In the genomic region with DNA sequence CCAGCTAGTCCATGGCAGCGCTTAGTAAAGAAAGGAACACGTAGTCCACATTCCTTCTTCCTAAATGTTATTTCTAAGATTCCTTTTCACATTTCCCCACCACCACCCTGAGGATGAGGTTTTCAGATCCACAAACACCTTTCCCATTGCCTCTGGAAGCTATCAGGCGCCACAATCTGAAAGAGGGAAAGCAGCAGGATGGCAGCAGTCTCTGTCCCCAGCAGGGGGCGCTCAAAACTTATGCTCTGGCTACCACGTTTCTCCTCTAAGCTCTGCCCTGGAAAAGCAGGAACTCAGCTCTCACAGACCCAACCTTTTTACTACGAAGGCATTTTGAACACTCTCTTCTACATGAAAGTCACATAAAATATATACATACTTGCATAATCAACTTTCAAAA, we compare ENCODE assay signal across 9 mouse cellular contexts. TPM values are rescaled to one million over a fixed set of nuclear protein-coding genes. Genes with fewer than 3 reads are reported as not detected.
A peak's percentile ranks its signal among the peaks of the same experiment; 100 is the strongest.
DNase-seq lines count a peak whose midpoint lies in the region; ATAC-seq and TF ChIP-seq lines count a peak whose summit lies in the region.
"Had no signal": no experiment of that assay in that cellular context is flagged by ENCODE, and none has a peak within 500 bp of the region (broad histone marks: within the 10 kb centered on the region; RNA-seq: fewer than 3 reads in every experiment).

No protein-coding gene starts in this region.

- 16% methylated on average over 6 of the region's 6 CpGs for WGBS in forebrain, embryonic 10.5 days
- 10% methylated on average over 6 of the region's 6 CpGs for WGBS in forebrain, embryonic 13.5 days
- WGBS in embryonic facial prominence, embryonic 13.5 days: 10% methylated on average over 6 of the region's 6 CpGs
- WGBS in heart, embryonic 12.5 days: 12% methylated on average over 6 of the region's 6 CpGs
- WGBS in kidney, embryonic 16.5 days: 16% methylated on average over 6 of the region's 6 CpGs
- 14% methylated on average over 6 of the region's 6 CpGs for WGBS in liver, embryonic 11.5 days

- no peak overlapping the region for H3ac ChIP-seq in myocyte (ENCODE audit: control insufficient read depth, insufficient read length)

- no peak for TF ChIP-seq POLR2A in myocyte (IDR thresholded peaks at IDR 0.05; ENCODE audit: insufficient read length, low read depth)

- ATAC-seq in forebrain, embryonic 13.5 days: no peak
- ATAC-seq in embryonic facial prominence, embryonic 13.5 days (ENCODE audit: insufficient number of reproducible peaks, insufficient read depth, low FRiP score, low TSS enrichment, low read depth): no peak
- ATAC-seq in heart, embryonic 12.5 days (ENCODE audit: insufficient number of reproducible peaks, low FRiP score): peak; percentile 69; the same call in 1 of the 2 replicates
- peak; percentile 74 for ATAC-seq in kidney, embryonic 16.5 days (ENCODE audit: low FRiP score, low TSS enrichment)
- peak; percentile 74 for ATAC-seq in liver, embryonic 11.5 days (replicated peaks; ENCODE audit: low FRiP score)

- no peaks in the 10 kb centered on the region for H3K36me3 ChIP-seq in forebrain, embryonic 10.5 days (replicated peaks)
- no peaks in the 10 kb centered on the region for H3K36me3 ChIP-seq in forebrain, embryonic 13.5 days (ENCODE audit: poor library complexity, severe bottlenecking)
- no peaks in the 10 kb centered on the region for H3K36me3 ChIP-seq in embryonic facial prominence, embryonic 13.5 days
- no peaks in the 10 kb centered on the region for H3K36me3 ChIP-seq in heart, embryonic 12.5 days
- no peaks in the 10 kb centered on the region for H3K36me3 ChIP-seq in kidney, embryonic 16.5 days (ENCODE audit: insufficient read depth, low read length)
- H3K36me3 ChIP-seq in liver, embryonic 11.5 days (ENCODE audit: control insufficient read depth, insufficient read depth, low read length): no peaks in the 10 kb centered on the region
- H3K36me3 ChIP-seq in myocyte (ENCODE audit: control insufficient read depth, insufficient read depth): no peaks in the 10 kb centered on the region
- H3K36me3 ChIP-seq: G1E had no signal

- H3K9ac ChIP-seq in forebrain, embryonic 13.5 days: no peak overlapping the region
- H3K9ac ChIP-seq in embryonic facial prominence, embryonic 13.5 days: no peak overlapping the region
- H3K9ac ChIP-seq in heart, embryonic 12.5 days: no peak overlapping the region
- 0 out of 2 replicates have a peak overlapping the region, but pooled peaks have one; percentile 33 for H3K9ac ChIP-seq in kidney, embryonic 16.5 days (replicated peaks; ENCODE audit: low read length)
- no peak overlapping the region for H3K9ac ChIP-seq in liver, embryonic 11.5 days (ENCODE audit: low read depth, low read length)

- peaks cover 20% of the 10 kb centered on the region for H3K4me1 ChIP-seq in forebrain, embryonic 10.5 days
- peaks cover 36% of the 10 kb centered on the region for H3K4me1 ChIP-seq in forebrain, embryonic 13.5 days
- peaks cover 26% of the 10 kb centered on the region for H3K4me1 ChIP-seq in embryonic facial prominence, embryonic 13.5 days
- peaks cover 11% of the 10 kb centered on the region; the same call in 1 of the 2 replicates for H3K4me1 ChIP-seq in heart, embryonic 12.5 days (replicated peaks)
- peaks cover 2% of the 10 kb centered on the region; the same call in 1 of the 2 replicates for H3K4me1 ChIP-seq in kidney, embryonic 16.5 days (ENCODE audit: insufficient read depth, low read length)
- H3K4me1 ChIP-seq in liver, embryonic 11.5 days (replicated peaks; ENCODE audit: control insufficient read depth, insufficient read depth, low read length): no peaks in the 10 kb centered on the region

- no peaks in the 10 kb centered on the region for H3K79me2 ChIP-seq in myocyte (ENCODE audit: control insufficient read depth, insufficient read depth)

- no peaks in the 10 kb centered on the region; the same call in 1 of the 2 replicates for H3K27me3 ChIP-seq in forebrain, embryonic 10.5 days (ENCODE audit: poor library complexity, severe bottlenecking)
- H3K27me3 ChIP-seq in forebrain, embryonic 13.5 days: peaks cover 24% of the 10 kb centered on the region
- no peaks in the 10 kb centered on the region for H3K27me3 ChIP-seq in embryonic facial prominence, embryonic 13.5 days
- H3K27me3 ChIP-seq in heart, embryonic 12.5 days (replicated peaks): no peaks in the 10 kb centered on the region
- no peaks in the 10 kb centered on the region for H3K27me3 ChIP-seq in kidney, embryonic 16.5 days (ENCODE audit: insufficient read depth, low read length)
- H3K27me3 ChIP-seq in liver, embryonic 11.5 days (replicated peaks; ENCODE audit: control insufficient read depth, insufficient read depth, low read length): no peaks in the 10 kb centered on the region
- H3K27me3 ChIP-seq in myocyte (ENCODE audit: control insufficient read depth, insufficient read depth, insufficient read length): no peaks in the 10 kb centered on the region

- no peak overlapping the region for H3K4me2 ChIP-seq in forebrain, embryonic 13.5 days
- peak overlapping the region; percentile 50 for H3K4me2 ChIP-seq in embryonic facial prominence, embryonic 13.5 days
- peak overlapping the region; percentile 59 for H3K4me2 ChIP-seq in heart, embryonic 12.5 days
- peak overlapping the region; percentile 52 for H3K4me2 ChIP-seq in kidney, embryonic 16.5 days (replicated peaks; ENCODE audit: low read depth, low read length)
- peak overlapping the region; percentile 57 for H3K4me2 ChIP-seq in liver, embryonic 11.5 days
- peak overlapping the region; percentile 62 for H3K4me2 ChIP-seq in myocyte (ENCODE audit: low read depth)

- H3K27ac ChIP-seq in forebrain, embryonic 10.5 days: no peak overlapping the region
- no peak overlapping the region for H3K27ac ChIP-seq in forebrain, embryonic 13.5 days
- no peak overlapping the region for H3K27ac ChIP-seq in embryonic facial prominence, embryonic 13.5 days
- no peak overlapping the region for H3K27ac ChIP-seq in heart, embryonic 12.5 days (ENCODE audit: poor library complexity, severe bottlenecking)
- no peak overlapping the region for H3K27ac ChIP-seq in kidney, embryonic 16.5 days (ENCODE audit: low read length)
- H3K27ac ChIP-seq in liver, embryonic 11.5 days (ENCODE audit: low read depth, low read length): no peak overlapping the region

- H3K4me3 ChIP-seq in forebrain, embryonic 10.5 days: peak overlapping the region; percentile 33
- no peak overlapping the region for H3K4me3 ChIP-seq in forebrain, embryonic 13.5 days
- H3K4me3 ChIP-seq in embryonic facial prominence, embryonic 13.5 days: peak overlapping the region; percentile 20
- H3K4me3 ChIP-seq in heart, embryonic 12.5 days: peak overlapping the region; percentile 18
- H3K4me3 ChIP-seq in kidney, embryonic 16.5 days (ENCODE audit: low read length): peak overlapping the region; percentile 20
- 0 out of 2 replicates have a peak overlapping the region, but pooled peaks have one; percentile 14 for H3K4me3 ChIP-seq in liver, embryonic 11.5 days (ENCODE audit: low read depth, low read length)
- H3K4me3 ChIP-seq in myocyte: no peak overlapping the region

- DNase-seq in forebrain, embryonic 10.5 days (ENCODE audit: extremely low spot score, low spot score): peak; percentile 72
- peak; percentile 72 for DNase-seq in liver, embryonic 11.5 days (ENCODE audit: low spot score)
- peak; percentile 55 to 82 for DNase-seq in spleen, postnatal 4 days (ENCODE audit: low spot score in 2 of 2)

- no peaks in the 10 kb centered on the region for H3K9me3 ChIP-seq in forebrain, embryonic 10.5 days
- H3K9me3 ChIP-seq in forebrain, embryonic 13.5 days (replicated peaks): no peaks in the 10 kb centered on the region
- no peaks in the 10 kb centered on the region for H3K9me3 ChIP-seq in embryonic facial prominence, embryonic 13.5 days
- no peaks in the 10 kb centered on the region for H3K9me3 ChIP-seq in heart, embryonic 12.5 days (replicated peaks)
- H3K9me3 ChIP-seq in kidney, embryonic 16.5 days (ENCODE audit: low read length): no peaks in the 10 kb centered on the region
- H3K9me3 ChIP-seq in liver, embryonic 11.5 days (ENCODE audit: control insufficient read depth, low read length): no peaks in the 10 kb centered on the region

TF ChIP-seq in myocyte, 11 proteins besides CTCF, POLR2A, EP300 and RAD21:
- no peak for TF ChIP-seq MYOD1 (IDR thresholded peaks at IDR 0.05; ENCODE audit: control insufficient read depth in 1 of 3, insufficient read length in 2 of 3, low read depth in 2 of 3)
- no peak for TF ChIP-seq TCF12 (IDR thresholded peaks at IDR 0.05; ENCODE audit: insufficient read depth, poor library complexity, severe bottlenecking)
- no peak for TF ChIP-seq MAX (IDR thresholded peaks at IDR 0.05; ENCODE audit: low read depth)
- no peak for TF ChIP-seq E2F4 (IDR thresholded peaks at IDR 0.05; ENCODE audit: insufficient read depth)
- no peak for TF ChIP-seq SRF (IDR thresholded peaks at IDR 0.05; ENCODE audit: control insufficient read depth, insufficient read length, low read depth)
- no peak for TF ChIP-seq MYOG (IDR thresholded peaks at IDR 0.05; ENCODE audit: control insufficient read depth in 1 of 3, insufficient read depth in 1 of 3, insufficient read length in 2 of 3, low read depth in 2 of 3)
- no peak for TF ChIP-seq REST (IDR thresholded peaks at IDR 0.05; ENCODE audit: insufficient read depth, insufficient read length)
- no peak for TF ChIP-seq USF1 (IDR thresholded peaks at IDR 0.05; ENCODE audit: low read depth)
- no peak for TF ChIP-seq POLR2AphosphoS2 (IDR thresholded peaks at IDR 0.05; ENCODE audit: insufficient read length, low read depth)
- no peak for TF ChIP-seq TCF3 (IDR thresholded peaks at IDR 0.05; ENCODE audit: insufficient read length, low read depth)
- no peak for TF ChIP-seq CEBPB (IDR thresholded peaks at IDR 0.05; ENCODE audit: insufficient read depth, poor library complexity, severe bottlenecking)

RNA-seq across cellular contexts. Expression of a gene that starts 32.2 kb away (rescaled TPM):
- polyA plus RNA-seq in forebrain, embryonic 10.5 days (2016; fragmentation: Nextera tagmentation; extraction: Ambion mirVana): 30.7 and 34.8 TPM in 2 replicates
- polyA plus RNA-seq in forebrain, embryonic 13.5 days (2015; fragmentation: Nextera tagmentation; extraction: Ambion mirVana): 11.3 and 12.5 TPM in 2 replicates
- 26.7 and 29.2 TPM in 2 replicates for polyA plus RNA-seq in embryonic facial prominence, embryonic 13.5 days (2015; fragmentation: Nextera tagmentation; extraction: Ambion mirVana)
- polyA plus RNA-seq in heart, embryonic 12.5 days (2016; fragmentation: Nextera tagmentation; extraction: Ambion mirVana): 17.2 and 23.1 TPM in 2 replicates
- 33.7 and 34.4 TPM in 2 replicates for polyA plus RNA-seq in kidney, embryonic 16.5 days (2015; fragmentation: Nextera tagmentation; extraction: Ambion mirVana)
- polyA plus RNA-seq in liver, embryonic 11.5 days (2014; fragmentation: Nextera tagmentation; extraction: Ambion mirVana): 10.3 and 12.2 TPM in 2 replicates
- polyA plus RNA-seq in myocyte (2012; fragmentation: generic; extraction: Trizol): 12.9 TPM
- polyA plus RNA-seq: G1E had no signal

Comparison
In these comparisons a context has a peak if more than half of its experiments do, and no peak if none do; other contexts are left out.
1. H3K4me3 ChIP-seq: peak in forebrain, embryonic 10.5 days (single experiment), embryonic facial prominence, embryonic 13.5 days (single experiment), heart, embryonic 12.5 days (single experiment), kidney, embryonic 16.5 days (single experiment) and liver, embryonic 11.5 days (single experiment); none in forebrain, embryonic 13.5 days (single experiment) and myocyte (single experiment).
2. ATAC-seq: peak in heart, embryonic 12.5 days (single experiment), kidney, embryonic 16.5 days (single experiment) and liver, embryonic 11.5 days (single experiment); none in forebrain, embryonic 13.5 days (single experiment) and embryonic facial prominence, embryonic 13.5 days (single experiment).
3. Peak in every context shown above with its lines, with median percentiles within 50 percentile points of each other: DNase-seq.